Mouse (Mus musculus) brain, embryonic 14.5 days (tissue): ENCODE measurements around the gene Gm2035. TPM values are rescaled to one million over a fixed set of nuclear protein-coding genes. Genes with fewer than 3 reads are reported as not detected.
"Not testable (repeated sequence)": the region's sequence is repeated elsewhere in the genome, so short reads cannot be mapped to it uniquely, and the experiment has no call there.

Experiments
- DNase-seq: peaks from one replicate; pipeline ENCODE4 v3.0.0-alpha.2; 2011; ENCODE audit warnings: low read depth
- polyA plus RNA-seq: library from polyadenylated mRNA; depleted of rRNA; stranded (reverse); fragments of >200 nt; gene quantifications from 2 replicates; pipeline ENCODE4 v1.2.3, GENCODE M21; 2012; rRNA removed

The Gm2035 gene
- polyA plus RNA-seq = not detected in 2 replicates

DNA sequence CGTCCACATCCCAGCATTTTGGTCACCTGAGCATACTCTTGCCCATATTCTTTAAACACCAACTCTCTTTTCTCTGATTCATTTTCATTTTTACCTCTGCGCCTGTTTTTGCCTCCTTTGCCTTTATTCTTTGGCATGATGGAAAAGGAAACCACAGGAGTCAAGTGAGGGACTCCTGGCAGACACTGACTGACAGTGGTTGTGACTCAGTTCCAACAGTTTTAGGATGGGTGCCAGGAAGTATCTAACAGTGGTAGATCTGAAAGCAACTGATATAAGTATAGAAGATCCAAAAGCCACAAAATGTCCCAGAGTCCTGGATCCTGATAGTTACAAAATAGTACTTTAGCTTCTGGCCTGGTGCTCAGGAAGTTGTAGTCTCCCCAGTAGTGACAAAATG is at the start of gene Gm2035:
TSS of gene Gm2035 (minus strand) at position 137 of the 400 bp plus-strand sequence.
- DNase-seq = not testable (repeated sequence)

DNA sequence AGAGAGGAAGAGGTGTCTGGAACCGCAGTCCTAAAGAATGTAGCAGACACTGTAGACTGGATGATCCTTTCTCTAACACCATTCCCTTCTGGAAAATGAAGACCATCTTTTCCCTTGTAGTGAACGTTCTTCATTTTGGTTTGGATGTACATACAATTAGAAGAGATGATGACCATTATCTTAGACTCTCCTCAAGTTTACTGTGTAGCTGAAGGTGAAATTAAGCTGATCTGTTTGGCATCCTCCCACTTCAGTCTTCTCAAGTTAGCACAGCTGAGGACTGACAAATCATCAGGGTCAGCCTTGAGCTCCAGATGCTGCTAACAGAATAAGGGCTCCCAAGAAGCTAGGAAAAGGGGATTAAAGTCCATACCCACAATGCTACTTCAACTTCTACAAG is 34.1 kb upstream of the Gm2035 start, which contains the start of gene Gm2042:
TSS of gene Gm2042 (plus strand) at position 301 of the 400 bp plus-strand sequence.
- not testable (repeated sequence) for DNase-seq

- DNase-seq = not testable (repeated sequence)
Measured at GRCm38 (mm10) chr12:87895070-87895469, 24.6 kb downstream of the Gm2035 start, which contains the start of gene Gm2022. TSS of gene Gm2022 (plus strand) at chr12:87895370.

- DNase-seq = not testable (repeated sequence)
Measured at GRCm38 (mm10) chr12:87873772-87874171, 45.9 kb downstream of the Gm2035 start, which contains the start of gene Gm2016. TSS of gene Gm2016 (plus strand) at chr12:87874072.

Other genes with a start within 250 kb of the Gm2035 start
- not detected in 2 replicates for gene Gm21319, start 144.1 kb downstream of the Gm2035 start, polyA plus RNA-seq
- gene Gm21936, start 124.3 kb downstream of the Gm2035 start, polyA plus RNA-seq = not detected in 2 replicates
- gene BB287469, start 103.3 kb downstream of the Gm2035 start, polyA plus RNA-seq = not detected in 2 replicates
- gene Gm2001, start 77.5 kb downstream of the Gm2035 start, polyA plus RNA-seq = not detected in 2 replicates
- gene Gm2016, start 45.8 kb downstream of the Gm2035 start, polyA plus RNA-seq = not detected in 2 replicates
- gene Gm2022, start 24.5 kb downstream of the Gm2035 start, polyA plus RNA-seq = not detected in 2 replicates
- gene Gm2042, start 34.2 kb upstream of the Gm2035 start, polyA plus RNA-seq = not detected in 2 replicates
- gene Gm2075, start 92.0 kb upstream of the Gm2035 start, polyA plus RNA-seq = not detected in 2 replicates
- gene Gm6803, start 98.9 kb upstream of the Gm2035 start, polyA plus RNA-seq = not detected in 2 replicates
- gene Gm2056, start 107.1 kb upstream of the Gm2035 start, polyA plus RNA-seq = not detected in 2 replicates
- gene Gm16368, start 163.8 kb upstream of the Gm2035 start, polyA plus RNA-seq = not detected in 2 replicates